Mouse (Mus musculus) bone marrow macrophage, adult 2 months (primary cell): ENCODE data around the gene Pqbp1.

ENCODE experiments used
- CTCF ChIP-seq: IDR thresholded peaks from 2 replicates; pipeline ENCODE4 v1.5.1; 2012; ENCODE audit warnings: low read depth, mild to moderate bottlenecking, low read length, moderate library complexity
- POLR2A ChIP-seq: IDR thresholded peaks from 2 replicates; pipeline ENCODE4 v1.6.1; 2012; ENCODE audit warnings: mild to moderate bottlenecking, low read depth, low read length, borderline replicate concordance

- TF ChIP-seq CTCF (no peak), POLR2A (no peak)
Observed at GRCm38 (mm10) chrX:7898211-7898610, 858 bp downstream of the Pqbp1 start.
